Mouse (Mus musculus) megakaryocyte, embryonic 14.5 days (primary cell): ENCODE data around the gene Pxdn.

Source experiments
- FLI1 ChIP-seq: IDR thresholded peaks from 2 replicates; pipeline ENCODE4 v1.6.1; 2012; ENCODE audit warnings: low read length, inconsistent platforms, mixed read lengths
- GATA1 ChIP-seq: IDR thresholded peaks from 3 replicates; pipeline ENCODE4 v1.6.1; 2012; ENCODE audit warnings: mixed read lengths, low read length, inconsistent platforms, borderline replicate concordance

DNA sequence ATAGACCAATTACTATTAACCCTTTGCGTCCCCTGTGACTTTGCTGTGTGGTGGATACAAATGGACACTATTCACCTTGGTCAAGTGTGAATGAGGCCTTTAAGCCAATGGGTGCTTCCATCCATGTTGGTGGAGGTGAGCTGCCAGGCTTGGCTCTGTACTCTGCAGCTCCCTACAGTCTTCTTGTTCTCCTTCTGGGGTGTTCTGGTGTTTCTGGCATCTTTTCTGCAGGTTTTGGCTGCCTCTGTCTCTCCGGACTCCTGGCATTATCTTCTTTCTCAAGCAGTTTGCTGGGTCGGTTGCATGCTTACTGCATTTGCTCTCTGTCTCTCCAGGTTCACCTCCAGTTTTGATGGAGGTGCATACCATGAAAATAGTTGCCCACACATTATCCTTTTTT is 7.2 kb downstream of the Pxdn start:
- TF ChIP-seq GATA1, result no peak
- TF ChIP-seq FLI1, result no peak
